Mouse (Mus musculus): ENCODE results near the gene Nceh1. TPM values are rescaled to one million over a fixed set of nuclear protein-coding genes. Genes with fewer than 3 reads are reported as not detected.

Nceh1 gene
- polyA plus RNA-seq, 1 experiment = 15.5 TPM

- Histone ChIP-seq H3K27ac (ENCODE audit: insufficient read depth, low read depth, low read length) (peak overlapping the region; percentile 50), H3K4me3 (ENCODE audit: low read depth, low read length) (no peak overlapping the region), H3K36me3 (ENCODE audit: control insufficient read depth, insufficient read depth, low read length) (no peaks in the 10 kb centered on the region), H3K27me3 (ENCODE audit: control insufficient read depth, insufficient read depth, low read length) (no peaks in the 10 kb centered on the region), H3K4me1 (ENCODE audit: control insufficient read depth, insufficient read depth, insufficient read length, low read length) (peaks cover 15% of the 10 kb centered on the region; the same call in 1 of the 2 replicates)
- TF ChIP-seq CTCF (IDR thresholded peaks at IDR 0.05; ENCODE audit: extremely low read depth, insufficient read length, insufficient replicate concordance, low read depth, low read length) = no peak
- TF ChIP-seq POLR2A (IDR thresholded peaks at IDR 0.05; ENCODE audit: low read depth, low read length) = 0 out of 2 replicates have a peak, but pooled peaks have one; percentile 21
- 10% methylated on average over 11 of the region's 11 CpGs for WGBS
Observed at GRCm38 (mm10) chr3:27280280-27280749, 97.5 kb downstream of the Nceh1 start.

DNA sequence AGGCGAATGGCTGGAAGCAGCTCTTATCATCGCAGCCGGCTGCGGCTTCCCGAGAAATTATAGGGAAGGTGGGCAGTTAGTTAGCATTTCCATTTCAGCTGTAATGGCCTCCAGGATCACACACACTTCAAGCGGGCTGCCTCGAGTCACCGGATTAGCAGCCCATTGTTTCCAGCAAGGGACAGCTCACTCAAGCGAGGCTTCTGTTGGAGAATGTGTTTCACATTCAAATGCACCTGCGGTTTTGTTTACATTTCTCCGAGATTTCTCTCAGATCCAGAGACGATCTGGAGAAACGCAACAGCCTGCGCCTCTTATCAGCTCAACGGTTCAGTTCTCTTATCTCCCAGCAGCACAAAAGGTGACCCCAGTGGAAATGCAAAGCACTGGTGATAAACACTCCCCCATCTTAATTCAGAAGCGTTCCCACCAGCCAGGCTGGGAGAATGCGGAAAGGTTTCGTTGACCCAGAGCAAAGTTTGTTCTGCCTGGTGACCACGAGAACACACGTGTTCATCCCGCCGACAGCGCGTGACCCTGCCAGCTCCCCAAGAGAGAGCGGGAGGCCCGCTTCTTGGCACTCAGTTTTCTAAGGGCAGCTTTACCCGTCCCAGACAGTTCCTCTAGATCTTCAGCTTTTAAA lies 100.4 kb downstream of the Nceh1 start:
- Histone ChIP-seq H3K4me3 (ENCODE audit: low read depth, low read length) (peak overlapping the region; percentile 53), H3K4me1 (ENCODE audit: control insufficient read depth, insufficient read depth, insufficient read length, low read length) (peaks cover 16% of the 10 kb centered on the region; the same call in 1 of the 2 replicates), H3K36me3 (ENCODE audit: control insufficient read depth, insufficient read depth, low read length) (no peaks in the 10 kb centered on the region), H3K27me3 (ENCODE audit: control insufficient read depth, insufficient read depth, low read length) (no peaks in the 10 kb centered on the region), H3K27ac (ENCODE audit: insufficient read depth, low read depth, low read length) (peak overlapping the region; percentile 78)
- 14% methylated on average over 27 of the region's 27 CpGs for WGBS
- TF ChIP-seq POLR2A (IDR thresholded peaks at IDR 0.05; ENCODE audit: low read depth, low read length) = no peak
- no peak for TF ChIP-seq CTCF (IDR thresholded peaks at IDR 0.05; ENCODE audit: extremely low read depth, insufficient read length, insufficient replicate concordance, low read depth, low read length)

DNA sequence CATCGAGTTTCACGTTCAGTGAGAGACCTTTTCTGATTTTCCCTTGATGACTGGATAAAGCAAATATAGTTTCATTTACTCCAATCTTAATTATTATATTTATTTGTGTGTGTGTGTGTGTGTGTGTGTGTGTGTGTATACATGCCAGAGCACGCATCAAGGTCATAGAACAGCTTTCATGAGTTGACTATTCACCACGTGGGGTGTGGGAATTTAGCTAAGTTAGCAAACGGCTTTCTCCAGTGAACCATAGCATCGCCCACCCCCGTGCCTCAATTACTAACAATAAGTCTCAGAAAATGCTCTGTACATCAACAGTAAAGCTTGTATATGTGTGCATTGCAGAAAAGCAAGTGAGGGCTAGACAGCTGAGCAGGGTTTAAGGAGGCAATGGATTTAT lies 101.0 kb downstream of the Nceh1 start:
- Histone ChIP-seq H3K4me3 (ENCODE audit: low read depth, low read length) (no peak overlapping the region), H3K27me3 (ENCODE audit: control insufficient read depth, insufficient read depth, low read length) (no peaks in the 10 kb centered on the region), H3K4me1 (ENCODE audit: control insufficient read depth, insufficient read depth, insufficient read length, low read length) (peaks cover 21% of the 10 kb centered on the region; the same call in 1 of the 2 replicates), H3K36me3 (ENCODE audit: control insufficient read depth, insufficient read depth, low read length) (no peaks in the 10 kb centered on the region), H3K27ac (ENCODE audit: insufficient read depth, low read depth, low read length) (peak overlapping the region; percentile 78)
- no peak for TF ChIP-seq CTCF (IDR thresholded peaks at IDR 0.05; ENCODE audit: extremely low read depth, insufficient read length, insufficient replicate concordance, low read depth, low read length)
- no peak for TF ChIP-seq POLR2A (IDR thresholded peaks at IDR 0.05; ENCODE audit: low read depth, low read length)
- 37% methylated on average over 7 of the region's 7 CpGs for WGBS

GRCm38 (mm10) chr3:27284227-27284626 lies 101.5 kb downstream of the Nceh1 start:
- WGBS = 90% methylated on average over 5 of the region's 5 CpGs

DNA sequence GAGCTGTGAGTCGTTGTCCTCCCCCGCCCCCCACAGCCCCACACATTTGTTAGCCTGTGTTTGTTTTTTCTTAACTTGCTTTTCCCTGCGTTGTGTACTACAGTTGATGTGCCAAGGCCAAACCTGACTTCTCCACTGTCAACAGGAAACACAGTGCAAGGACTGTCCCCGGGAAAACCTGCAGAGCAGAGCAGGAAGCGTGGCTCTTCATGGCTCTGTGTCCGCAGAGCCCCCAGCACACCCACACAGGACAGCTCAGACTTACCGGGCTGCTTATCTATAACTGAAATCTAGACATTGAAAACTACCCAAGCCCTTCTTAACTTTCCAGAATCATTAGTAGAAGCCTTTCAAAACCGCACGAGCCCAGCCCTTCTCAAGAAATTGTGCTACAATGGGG lies 102.3 kb downstream of the Nceh1 start:
- Histone ChIP-seq H3K4me1 (ENCODE audit: control insufficient read depth, insufficient read depth, insufficient read length, low read length) (peaks cover 24% of the 10 kb centered on the region; the same call in 1 of the 2 replicates), H3K27ac (ENCODE audit: insufficient read depth, low read depth, low read length) (no peak overlapping the region), H3K27me3 (ENCODE audit: control insufficient read depth, insufficient read depth, low read length) (no peaks in the 10 kb centered on the region), H3K4me3 (ENCODE audit: low read depth, low read length) (no peak overlapping the region), H3K36me3 (ENCODE audit: control insufficient read depth, insufficient read depth, low read length) (no peaks in the 10 kb centered on the region)
- no peak for TF ChIP-seq POLR2A (IDR thresholded peaks at IDR 0.05; ENCODE audit: low read depth, low read length)
- TF ChIP-seq CTCF (IDR thresholded peaks at IDR 0.05; ENCODE audit: extremely low read depth, insufficient read length, insufficient replicate concordance, low read depth, low read length) = no peak
- WGBS = 68% methylated on average over 9 of the region's 9 CpGs

More at GRCm38 (mm10) chr3:27284227-27284626, 101.5 kb downstream of the Nceh1 start:
- no peaks in the 10 kb centered on the region for H3K27me3 ChIP-seq (ENCODE audit: control insufficient read depth, insufficient read depth, low read length)
- peaks cover 24% of the 10 kb centered on the region; the same call in 1 of the 2 replicates for H3K4me1 ChIP-seq (ENCODE audit: control insufficient read depth, insufficient read depth, insufficient read length, low read length)
- H3K4me3 ChIP-seq (ENCODE audit: low read depth, low read length) = no peak overlapping the region
- H3K27ac ChIP-seq (ENCODE audit: insufficient read depth, low read depth, low read length) = peak overlapping the region; percentile 78; the same call in 1 of the 2 replicates
- no peaks in the 10 kb centered on the region for H3K36me3 ChIP-seq (ENCODE audit: control insufficient read depth, insufficient read depth, low read length)
- no peak for TF ChIP-seq POLR2A (IDR thresholded peaks at IDR 0.05; ENCODE audit: low read depth, low read length)
- peak; percentile 31; the same call in 1 of the 2 replicates for TF ChIP-seq CTCF (IDR thresholded peaks at IDR 0.05; ENCODE audit: extremely low read depth, insufficient read length, insufficient replicate concordance, low read depth, low read length)

DNA sequence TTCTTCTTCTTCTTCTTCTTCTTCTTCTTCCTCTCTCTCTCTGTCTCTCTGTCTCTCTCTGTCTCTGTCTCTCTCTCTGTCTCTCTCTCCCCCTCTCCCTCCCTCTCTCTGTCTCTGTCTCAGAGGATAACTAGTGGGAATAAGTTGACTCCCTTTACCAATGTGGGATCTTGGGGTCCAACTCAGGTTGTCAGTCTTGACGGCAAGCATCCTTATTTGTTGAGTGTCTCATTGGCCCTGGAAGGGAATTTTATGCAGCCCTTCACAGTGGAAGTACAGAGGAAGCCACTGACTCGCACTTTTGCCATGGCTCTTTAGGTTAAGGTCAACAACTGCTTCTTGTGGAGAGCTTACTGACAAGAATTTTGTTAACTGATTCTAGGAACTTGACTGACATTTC lies 105.5 kb downstream of the Nceh1 start:
- Histone ChIP-seq H3K4me3 (ENCODE audit: low read depth, low read length) (no peak overlapping the region), H3K27me3 (ENCODE audit: control insufficient read depth, insufficient read depth, low read length) (no peaks in the 10 kb centered on the region), H3K36me3 (ENCODE audit: control insufficient read depth, insufficient read depth, low read length) (no peaks in the 10 kb centered on the region), H3K27ac (ENCODE audit: insufficient read depth, low read depth, low read length) (peak overlapping the region; percentile 36; the same call in 1 of the 2 replicates), H3K4me1 (ENCODE audit: control insufficient read depth, insufficient read depth, insufficient read length, low read length) (peaks cover 10% of the 10 kb centered on the region; the same call in 1 of the 2 replicates)
- TF ChIP-seq CTCF (IDR thresholded peaks at IDR 0.05; ENCODE audit: extremely low read depth, insufficient read length, insufficient replicate concordance, low read depth, low read length) = no peak
- TF ChIP-seq POLR2A (IDR thresholded peaks at IDR 0.05; ENCODE audit: low read depth, low read length) = no peak
- WGBS = 63% methylated on average over 2 of the region's 2 CpGs

DNA sequence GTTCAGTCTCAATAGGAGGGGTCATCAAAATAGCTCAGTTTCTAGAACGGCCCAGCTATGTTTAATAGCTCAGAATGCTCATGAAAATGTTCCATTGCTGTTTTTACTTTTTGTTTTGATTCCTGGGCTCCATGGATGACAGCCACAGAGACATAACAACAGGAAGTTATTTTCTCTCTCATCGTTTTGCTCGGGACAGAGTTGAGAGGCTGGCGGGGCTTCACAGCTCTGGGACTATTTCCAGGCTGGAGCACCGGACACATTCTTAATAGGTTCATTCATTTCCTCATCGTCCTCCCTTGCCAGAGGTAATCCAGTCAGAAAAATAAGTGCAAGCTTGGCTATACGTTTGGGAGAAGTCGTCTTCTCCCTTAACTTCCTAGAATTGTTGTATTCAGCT lies 106.1 kb downstream of the Nceh1 start:
- Histone ChIP-seq H3K27ac (ENCODE audit: insufficient read depth, low read depth, low read length) (peak overlapping the region; percentile 36; the same call in 1 of the 2 replicates), H3K4me1 (ENCODE audit: control insufficient read depth, insufficient read depth, insufficient read length, low read length) (peaks cover 9% of the 10 kb centered on the region; the same call in 1 of the 2 replicates), H3K4me3 (ENCODE audit: low read depth, low read length) (no peak overlapping the region), H3K27me3 (ENCODE audit: control insufficient read depth, insufficient read depth, low read length) (no peaks in the 10 kb centered on the region), H3K36me3 (ENCODE audit: control insufficient read depth, insufficient read depth, low read length) (no peaks in the 10 kb centered on the region)
- TF ChIP-seq POLR2A (IDR thresholded peaks at IDR 0.05; ENCODE audit: low read depth, low read length) (no peak), CTCF (IDR thresholded peaks at IDR 0.05; ENCODE audit: extremely low read depth, insufficient read length, insufficient replicate concordance, low read depth, low read length) (no peak)
- 11% methylated on average over 8 of the region's 8 CpGs for WGBS

Data from small intestine, adult 2 months (tissue).